Mouse (Mus musculus) embryonic facial prominence, embryonic 11.5 days (tissue): Measurements from ENCODE around the gene Dpep1. TPM values are rescaled to one million over a fixed set of nuclear protein-coding genes. Genes with fewer than 3 reads are reported as not detected.
A peak's percentile ranks its signal among the peaks of the same experiment; 100 is the strongest.
"Not testable (repeated sequence)": the region's sequence is repeated elsewhere in the genome, so short reads cannot be mapped to it uniquely, and the experiment has no call there.

Experiments used
- ATAC-seq: fragments of 200-750 bp; cut with Nextera tagmentation; replicated peaks from 2 replicates; pipeline ENCODE4 v1.8.0; 2017; ENCODE audit warnings: low read depth; ENCODE audit not compliant: insufficient number of reproducible peaks, low FRiP score, low TSS enrichment
- DNase-seq: peaks from one replicate; pipeline ENCODE4 v3.0.0-alpha.2; 2015; ENCODE audit warnings: low spot score
- H3K27ac ChIP-seq: fragments of 300-500 bp; sonication (generic); replicated peaks from 2 replicates; pipeline ENCODE4 v1.5.1; 2014; ENCODE audit warnings: mild to moderate bottlenecking, low read depth, low read length, control low read depth
- H3K27me3 ChIP-seq: fragments of 300-500 bp; sonication (generic); 2 replicates; pipeline ENCODE4 v1.6.1; 2014; ENCODE audit warnings: mild to moderate bottlenecking, low read length, moderate library complexity, mixed read lengths; ENCODE audit not compliant: control insufficient read depth, insufficient read depth
- H3K36me3 ChIP-seq: fragments of 300-500 bp; sonication (generic); replicated peaks from 2 replicates; pipeline ENCODE4 v1.6.1; 2014; ENCODE audit warnings: low read depth, mild to moderate bottlenecking, low read length, moderate library complexity, mixed read lengths; ENCODE audit not compliant: control insufficient read depth, insufficient read depth
- H3K4me1 ChIP-seq: fragments of 300-500 bp; sonication (generic); 2 replicates; pipeline ENCODE4 v1.6.1; 2014; ENCODE audit warnings: low read length, mixed read lengths; ENCODE audit not compliant: control insufficient read depth, insufficient read depth
- H3K4me2 ChIP-seq: fragments of 300-500 bp; sonication (generic); 2 replicates; pipeline ENCODE4 v1.6.1; 2014; ENCODE audit warnings: low read depth, mild to moderate bottlenecking, control low read depth, low read length, moderate library complexity
- H3K4me3 ChIP-seq: fragments of 300-500 bp; sonication (generic); 2 replicates; pipeline ENCODE4 v1.5.1; 2014; ENCODE audit warnings: low read depth, low read length, control low read depth
- H3K9ac ChIP-seq: fragments of 300-500 bp; sonication (generic); replicated peaks from 2 replicates; pipeline ENCODE4 v1.6.1; 2014; ENCODE audit warnings: mild to moderate bottlenecking, control low read depth, low read length
- H3K9me3 ChIP-seq: fragments of 300-500 bp; sonication (generic); replicated peaks from 2 replicates; pipeline ENCODE4 v1.6.1; 2016; ENCODE audit warnings: mild to moderate bottlenecking, low read length, inconsistent platforms, mixed read lengths; ENCODE audit not compliant: control insufficient read depth
- WGBS: fragments of 180-500 bp; shearing (Covaris S2); extraction: QIAGEN DNeasy Blood & Tissue Kit; methylation state at CpG from one replicate; pipeline ENCODE4 v1.1.7; 2014; 5-methylcytosine and 5-hydroxymethylcytosine counted together
- polyA plus RNA-seq: library from polyadenylated mRNA; unstranded; fragments of >200 nt; fragmentation: Nextera tagmentation; extraction: Ambion mirVana; gene quantifications from 2 replicates; pipeline ENCODE4 v1.2.1, GENCODE M21; 2014

The Dpep1 gene
- polyA plus RNA-seq, 1 experiment from 2014 or later: 5.5 TPM

GRCm38 (mm10) chr8:123215430-123215829, 29.4 kb downstream of the Dpep1 start:
- 66% methylated on average over 3 of the region's 3 CpGs for WGBS

GRCm38 (mm10) chr8:123220917-123221316, 34.9 kb downstream of the Dpep1 start:
- 97% methylated on average over 1 of the region's 1 CpGs for WGBS
- no peak overlapping the region for H3K4me2 ChIP-seq
- H3K4me1 ChIP-seq: no peaks in the 10 kb centered on the region
- H3K27ac ChIP-seq: no peak overlapping the region
- H3K9me3 ChIP-seq: no peaks in the 10 kb centered on the region
- ATAC-seq (no peak), DNase-seq (no peak)
- H3K36me3 ChIP-seq: no peaks in the 10 kb centered on the region
- H3K9ac ChIP-seq: no peak overlapping the region
- H3K27me3 ChIP-seq: no peaks in the 10 kb centered on the region
- H3K4me3 ChIP-seq: no peak overlapping the region

More at GRCm38 (mm10) chr8:123215430-123215829, 29.4 kb downstream of the Dpep1 start:
- Histone ChIP-seq H3K27me3 (no peaks in the 10 kb centered on the region), H3K4me2 (no peak overlapping the region), H3K9ac (no peak overlapping the region), H3K27ac (no peak overlapping the region), H3K4me3 (no peak overlapping the region), H3K4me1 (no peaks in the 10 kb centered on the region), H3K36me3 (no peaks in the 10 kb centered on the region), H3K9me3 (no peaks in the 10 kb centered on the region)
- DNase-seq: no peak
- ATAC-seq: no peak

DNA sequence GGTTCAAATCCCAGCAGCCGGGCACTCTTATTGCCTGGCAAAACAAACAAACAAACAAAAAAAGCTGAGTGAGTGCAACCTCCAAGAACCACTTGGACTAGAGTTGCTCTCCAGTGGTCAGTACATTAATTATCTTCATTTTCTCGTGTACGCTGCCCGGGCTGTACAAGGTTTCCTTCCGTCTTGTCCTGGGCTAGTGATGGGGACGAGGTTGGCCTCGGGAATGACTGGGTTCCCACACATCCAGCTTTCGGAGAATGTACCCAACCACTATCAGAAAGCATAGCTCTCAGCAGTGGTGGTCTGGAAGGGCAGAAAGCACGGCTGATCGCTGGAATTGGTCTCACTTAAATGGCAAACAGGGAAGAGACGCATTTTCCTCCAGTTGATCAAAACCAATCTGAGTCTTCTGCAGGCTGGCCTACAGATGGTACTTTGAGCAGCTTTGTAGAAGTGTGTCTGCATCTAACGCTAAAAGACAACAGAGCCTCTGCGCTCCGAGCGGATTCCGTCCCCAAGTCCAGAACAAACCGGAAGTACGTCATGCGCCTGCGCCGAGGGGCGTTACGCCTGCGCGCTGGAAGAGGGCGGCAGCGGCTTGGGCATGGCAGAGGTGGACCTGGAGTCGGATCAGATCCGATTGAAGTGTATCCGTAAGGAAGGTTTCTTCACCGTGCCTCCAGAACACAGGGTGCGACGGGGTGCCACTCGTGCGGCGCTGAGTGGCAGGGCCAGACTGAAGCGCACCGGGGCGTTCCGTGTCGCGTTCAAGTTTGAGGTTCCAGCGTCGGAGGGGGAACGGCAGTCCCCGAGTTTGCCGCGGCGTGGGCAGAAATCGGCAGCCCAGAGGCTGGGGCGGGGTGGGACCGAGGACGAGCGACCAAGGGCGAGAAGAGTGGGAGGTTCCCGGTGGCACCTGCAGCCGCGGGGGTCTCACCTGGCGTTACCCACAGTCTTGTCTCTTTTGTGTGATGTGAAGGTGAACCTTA, 38.5 kb downstream of the Dpep1 start, which contains the start of gene Cdk10:
TSS of gene Cdk10 (plus strand) at position 565 of the 989 bp plus-strand sequence.
- WGBS: 3% methylated on average over 59 of the region's 59 CpGs
- H3K9me3 ChIP-seq: no peaks in the 10 kb centered on the region
- peak; percentile 82 for ATAC-seq

GRCm38 (mm10) chr8:123228416-123228815, 42.4 kb downstream of the Dpep1 start:
- no peak overlapping the region for H3K4me3 ChIP-seq
- DNase-seq (no peak), ATAC-seq (no peak)
- H3K9ac ChIP-seq: no peak overlapping the region
- no peaks in the 10 kb centered on the region for H3K27me3 ChIP-seq
- no peaks in the 10 kb centered on the region for H3K9me3 ChIP-seq
- H3K36me3 ChIP-seq: no peaks in the 10 kb centered on the region
- WGBS: 95% methylated on average over 1 of the region's 1 CpGs
- no peak overlapping the region for H3K27ac ChIP-seq
- no peaks in the 10 kb centered on the region for H3K4me1 ChIP-seq
- no peak overlapping the region for H3K4me2 ChIP-seq

More for the DNA sequence above, 38.5 kb downstream of the Dpep1 start, which contains the start of gene Cdk10:
- no peaks in the 10 kb centered on the region for H3K4me1 ChIP-seq
- H3K4me2 ChIP-seq: peak within 1 kb of the TSS; percentile 92
- H3K27me3 ChIP-seq: no peaks in the 10 kb centered on the region
- DNase-seq: peak; percentile 97
- H3K36me3 ChIP-seq: no peaks in the 10 kb centered on the region
- H3K9ac ChIP-seq: peak within 1 kb of the TSS; percentile 89
- peak within 1 kb of the TSS; percentile 67; the same call in 1 of the 2 replicates for H3K27ac ChIP-seq
- H3K4me3 ChIP-seq: peak within 1 kb of the TSS; percentile 90

DNA sequence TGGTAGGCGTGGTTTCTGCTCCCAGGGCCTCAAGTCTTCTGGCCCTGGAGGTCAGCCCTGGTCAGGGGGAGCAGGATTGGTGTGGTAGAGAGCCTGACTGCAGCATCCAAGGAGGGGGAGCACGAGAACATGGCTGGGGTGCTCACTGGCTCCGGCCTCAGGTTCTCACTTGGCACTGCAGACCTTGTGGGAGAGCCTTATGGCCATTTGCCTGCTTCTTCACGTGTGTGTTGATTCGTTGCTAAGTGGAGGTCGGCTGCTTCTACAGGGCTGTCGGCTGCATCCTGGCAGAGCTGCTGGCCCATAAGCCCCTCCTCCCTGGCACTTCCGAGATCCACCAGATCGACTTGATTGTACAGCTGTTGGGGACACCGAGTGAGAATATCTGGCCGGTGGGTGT, 44.3 kb downstream of the Dpep1 start:
- 90% methylated on average over 9 of the region's 11 CpGs for WGBS
- H3K9ac ChIP-seq, H3K36me3 ChIP-seq, DNase-seq, H3K4me1 ChIP-seq, H3K9me3 ChIP-seq, ATAC-seq, H3K27ac ChIP-seq, H3K27me3 ChIP-seq, H3K4me3 ChIP-seq, H3K4me2 ChIP-seq: not testable (repeated sequence)

DNA sequence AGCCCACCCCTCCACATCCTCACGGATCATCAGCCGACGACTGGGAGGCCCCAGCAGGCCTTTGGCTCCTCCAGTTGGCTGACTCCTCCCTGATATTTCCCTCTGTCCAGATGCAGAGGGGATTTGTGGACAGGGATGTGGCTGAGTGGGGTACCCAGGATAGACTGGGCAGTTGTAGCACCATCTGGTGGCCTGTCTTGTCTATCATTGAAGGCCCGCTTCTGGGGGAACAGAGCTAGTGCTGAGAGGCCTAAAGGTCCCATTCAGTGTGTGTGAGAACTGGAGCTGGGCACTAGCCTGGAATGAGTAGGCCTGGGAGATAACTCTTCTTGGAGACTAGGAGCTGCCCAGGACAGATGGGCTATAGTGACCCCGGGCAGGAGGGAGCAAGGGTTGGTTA, 45.7 kb downstream of the Dpep1 start:
- H3K4me1 ChIP-seq: no peaks in the 10 kb centered on the region
- ATAC-seq: no peak

GRCm38 (mm10) chr8:123232553-123232952, 46.5 kb downstream of the Dpep1 start:
- no peak overlapping the region for H3K4me3 ChIP-seq
- H3K27ac ChIP-seq: no peak overlapping the region
- H3K27me3 ChIP-seq: peaks cover 9% of the 10 kb centered on the region
- ATAC-seq: no peak
- no peaks in the 10 kb centered on the region for H3K9me3 ChIP-seq
- 47% methylated on average over 7 of the region's 7 CpGs for WGBS
- no peak overlapping the region for H3K9ac ChIP-seq
- no peaks in the 10 kb centered on the region for H3K4me1 ChIP-seq
- no peak overlapping the region for H3K4me2 ChIP-seq
- no peaks in the 10 kb centered on the region for H3K36me3 ChIP-seq
- no peak for DNase-seq

More for the DNA sequence above, 45.7 kb downstream of the Dpep1 start:
- DNase-seq: no peak
- Histone ChIP-seq H3K27ac (no peak overlapping the region), H3K36me3 (no peaks in the 10 kb centered on the region), H3K4me2 (no peak overlapping the region), H3K4me3 (no peak overlapping the region), H3K9ac (no peak overlapping the region), H3K9me3 (no peaks in the 10 kb centered on the region), H3K27me3 (peaks cover 9% of the 10 kb centered on the region)
- WGBS: 67% methylated on average over 5 of the region's 5 CpGs

DNA sequence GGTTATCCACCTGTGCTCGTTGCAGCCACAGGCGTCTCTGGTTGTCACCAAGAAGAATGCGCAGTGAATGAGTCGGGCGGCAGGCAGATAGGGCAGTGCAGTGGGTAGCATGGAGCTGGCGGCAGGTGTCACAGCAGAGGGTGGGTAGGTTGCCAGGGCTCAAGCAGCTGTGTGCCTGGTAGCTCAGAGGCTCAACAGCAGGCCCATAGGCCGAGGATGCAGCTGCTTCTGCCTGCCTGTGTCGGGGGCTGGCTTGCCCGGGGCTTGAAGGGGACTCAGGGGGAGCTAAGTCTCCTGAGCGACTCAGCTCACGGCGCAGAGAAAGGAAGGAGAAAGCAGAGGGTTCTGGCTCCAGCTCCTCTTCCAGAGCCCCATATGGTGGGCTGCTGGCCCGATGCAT, 47.3 kb downstream of the Dpep1 start:
- Histone ChIP-seq H3K9ac (no peak overlapping the region), H3K4me1 (no peaks in the 10 kb centered on the region), H3K27ac (no peak overlapping the region), H3K27me3 (peaks cover 9% of the 10 kb centered on the region), H3K9me3 (no peaks in the 10 kb centered on the region), H3K4me2 (no peak overlapping the region), H3K36me3 (no peaks in the 10 kb centered on the region), H3K4me3 (no peak overlapping the region)
- no peak for DNase-seq
- WGBS: 59% methylated on average over 13 of the region's 13 CpGs
- no peak for ATAC-seq
